Mouse (Mus musculus): ENCODE measurements around the gene Haao. TPM values are rescaled to one million over a fixed set of nuclear protein-coding genes. Genes with fewer than 3 reads are reported as not detected.

Haao gene
- polyA plus RNA-seq, 1 experiment from 2014 or later: 0.92 TPM

DNA sequence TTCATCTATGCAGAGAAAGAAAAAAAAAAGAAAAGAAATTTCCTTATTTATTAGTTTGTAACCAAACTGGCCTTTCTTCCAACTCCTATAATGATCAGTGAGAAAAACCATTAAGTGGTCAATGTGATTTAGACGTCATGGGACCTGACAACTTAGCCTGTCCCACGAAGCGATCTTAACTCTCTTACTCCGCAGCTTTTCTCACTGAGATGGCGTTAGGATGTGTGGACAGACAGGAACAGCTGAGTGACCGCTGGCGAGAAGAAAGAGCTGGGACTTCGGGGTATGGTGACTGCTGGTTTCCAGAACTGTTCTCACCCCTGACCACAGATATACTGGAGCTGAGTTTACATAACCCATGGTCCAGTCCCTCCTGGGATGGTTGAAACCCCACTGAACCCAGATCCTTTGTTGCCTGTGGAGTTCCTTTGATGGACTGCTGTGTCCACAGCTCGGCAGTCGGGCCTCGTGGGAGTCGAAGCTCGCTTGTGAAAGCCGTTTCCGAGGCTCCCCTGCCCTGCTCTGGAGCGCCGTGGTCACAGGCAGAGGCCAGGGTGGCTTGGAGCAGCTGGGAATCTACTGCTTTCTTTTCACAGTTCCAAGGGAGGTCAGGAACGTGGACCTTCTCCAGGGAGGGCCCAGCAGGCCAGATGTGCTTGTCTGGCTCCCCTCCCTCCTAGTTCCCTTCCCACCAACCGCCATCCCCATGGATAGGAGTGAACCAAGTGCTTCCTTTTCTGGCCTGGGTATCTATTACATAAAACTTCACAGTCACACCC lies 25.8 kb upstream of the Haao start:
- Histone ChIP-seq H3K4me2 (ENCODE audit: low read depth, low read length) (peak overlapping the region; percentile 34), H3K27me3 (replicated peaks; ENCODE audit: control insufficient read depth, insufficient read depth, low read length) (no peaks in the 10 kb centered on the region), H3K9ac (ENCODE audit: low read depth, low read length) (peak overlapping the region; percentile 27; the same call in 1 of the 2 replicates), H3K27ac (replicated peaks; ENCODE audit: low read depth, low read length) (peak overlapping the region; percentile 69; the same call in 1 of the 2 replicates), H3K9me3 (ENCODE audit: control insufficient read depth, low read length) (no peaks in the 10 kb centered on the region), H3K4me3 (ENCODE audit: low read depth, low read length) (no peak overlapping the region), H3K4me1 (ENCODE audit: control insufficient read depth, insufficient read depth, low read length) (no peaks in the 10 kb centered on the region), H3K36me3 (ENCODE audit: control insufficient read depth, insufficient read depth, low read length) (no peaks in the 10 kb centered on the region)
- DNase-seq (ENCODE audit: low spot score): peak; percentile 55
- WGBS: 56% methylated on average over 18 of the region's 19 CpGs
- peak; percentile 45 for ATAC-seq (ENCODE audit: low read depth)

DNA sequence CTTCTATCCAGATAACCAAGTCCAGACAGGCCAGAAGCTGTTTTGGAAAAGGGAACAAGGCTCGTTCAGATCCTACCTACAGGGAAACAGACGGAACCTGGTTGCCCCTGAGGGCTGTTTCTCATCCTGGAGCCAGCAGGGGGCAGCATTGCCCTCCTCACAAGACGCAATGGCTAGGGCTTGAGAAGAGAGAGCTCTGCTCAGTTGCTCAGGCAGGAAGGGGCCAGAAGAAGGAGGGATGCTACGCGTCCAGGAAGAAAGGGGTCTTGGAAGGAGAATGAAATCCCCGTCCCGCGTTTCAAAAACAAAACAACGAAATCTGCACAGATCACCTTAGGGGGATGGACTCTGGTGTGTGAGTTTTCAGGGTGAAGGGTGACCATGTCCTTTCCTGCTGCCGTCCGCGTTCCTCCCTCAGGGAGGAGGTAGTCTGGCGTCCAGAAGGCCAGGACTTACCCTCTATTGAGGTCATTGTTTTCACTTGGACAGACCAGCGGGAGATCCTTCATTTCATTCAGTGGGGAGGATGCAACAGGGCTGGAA lies 25.1 kb upstream of the Haao start:
- WGBS: 12% methylated on average over 14 of the region's 14 CpGs
- peak overlapping the region; percentile 34 for H3K4me2 ChIP-seq (ENCODE audit: low read depth, low read length)

GRCm38 (mm10) chr17:83871354-83871753 lies 23.6 kb upstream of the Haao start:
- no peaks in the 10 kb centered on the region for H3K27me3 ChIP-seq (replicated peaks; ENCODE audit: control insufficient read depth, insufficient read depth, low read length)
- H3K9ac ChIP-seq (ENCODE audit: low read depth, low read length): no peak overlapping the region
- 92% methylated on average over 5 of the region's 5 CpGs for WGBS
- ATAC-seq (ENCODE audit: low read depth): no peak
- H3K27ac ChIP-seq (replicated peaks; ENCODE audit: low read depth, low read length): no peak overlapping the region
- DNase-seq (ENCODE audit: low spot score): no peak
- H3K9me3 ChIP-seq (ENCODE audit: control insufficient read depth, low read length): no peaks in the 10 kb centered on the region
- H3K4me3 ChIP-seq (ENCODE audit: low read depth, low read length): no peak overlapping the region
- no peaks in the 10 kb centered on the region for H3K36me3 ChIP-seq (ENCODE audit: control insufficient read depth, insufficient read depth, low read length)
- no peak overlapping the region for H3K4me2 ChIP-seq (ENCODE audit: low read depth, low read length)
- no peaks in the 10 kb centered on the region for H3K4me1 ChIP-seq (ENCODE audit: control insufficient read depth, insufficient read depth, low read length)

More for the DNA sequence above, 25.1 kb upstream of the Haao start:
- peak overlapping the region; percentile 27; the same call in 1 of the 2 replicates for H3K9ac ChIP-seq (ENCODE audit: low read depth, low read length)
- ATAC-seq (ENCODE audit: low read depth): peak; percentile 87
- H3K27me3 ChIP-seq (replicated peaks; ENCODE audit: control insufficient read depth, insufficient read depth, low read length): no peaks in the 10 kb centered on the region
- H3K9me3 ChIP-seq (ENCODE audit: control insufficient read depth, low read length): no peaks in the 10 kb centered on the region
- no peaks in the 10 kb centered on the region for H3K4me1 ChIP-seq (ENCODE audit: control insufficient read depth, insufficient read depth, low read length)
- H3K36me3 ChIP-seq (ENCODE audit: control insufficient read depth, insufficient read depth, low read length): no peaks in the 10 kb centered on the region
- peak; percentile 95 for DNase-seq (ENCODE audit: low spot score)
- H3K27ac ChIP-seq (replicated peaks; ENCODE audit: low read depth, low read length): peak overlapping the region; percentile 69; the same call in 1 of the 2 replicates
- H3K4me3 ChIP-seq (ENCODE audit: low read depth, low read length): no peak overlapping the region

DNA sequence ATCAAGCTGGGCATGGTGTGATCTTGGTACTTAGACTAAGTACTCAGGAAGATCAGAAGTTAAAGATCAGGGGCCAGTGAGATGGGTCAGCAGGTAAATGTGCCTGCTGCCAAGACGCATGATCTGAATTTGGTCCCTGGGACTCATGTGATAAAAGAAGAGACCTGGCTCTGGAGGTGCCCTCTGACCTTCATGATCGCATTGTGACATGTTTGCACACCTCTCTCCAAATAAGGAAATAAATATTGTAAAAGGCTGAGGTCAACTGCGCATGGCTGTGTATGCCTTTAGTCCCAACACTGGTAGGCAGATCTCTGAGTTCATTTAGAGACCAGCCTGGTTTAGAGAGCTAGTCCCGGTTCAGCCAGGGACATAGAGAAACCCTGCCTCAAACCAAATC lies 22.6 kb upstream of the Haao start:
- 85% methylated on average over 4 of the region's 4 CpGs for WGBS
- no peak overlapping the region for H3K9ac ChIP-seq (ENCODE audit: low read depth, low read length)
- no peaks in the 10 kb centered on the region for H3K4me1 ChIP-seq (ENCODE audit: control insufficient read depth, insufficient read depth, low read length)
- no peak for ATAC-seq (ENCODE audit: low read depth)
- H3K36me3 ChIP-seq (ENCODE audit: control insufficient read depth, insufficient read depth, low read length): no peaks in the 10 kb centered on the region
- H3K4me2 ChIP-seq (ENCODE audit: low read depth, low read length): no peak overlapping the region
- H3K4me3 ChIP-seq (ENCODE audit: low read depth, low read length): no peak overlapping the region
- no peak for DNase-seq (ENCODE audit: low spot score)
- H3K27me3 ChIP-seq (replicated peaks; ENCODE audit: control insufficient read depth, insufficient read depth, low read length): no peaks in the 10 kb centered on the region
- no peaks in the 10 kb centered on the region for H3K9me3 ChIP-seq (ENCODE audit: control insufficient read depth, low read length)
- H3K27ac ChIP-seq (replicated peaks; ENCODE audit: low read depth, low read length): no peak overlapping the region

DNA sequence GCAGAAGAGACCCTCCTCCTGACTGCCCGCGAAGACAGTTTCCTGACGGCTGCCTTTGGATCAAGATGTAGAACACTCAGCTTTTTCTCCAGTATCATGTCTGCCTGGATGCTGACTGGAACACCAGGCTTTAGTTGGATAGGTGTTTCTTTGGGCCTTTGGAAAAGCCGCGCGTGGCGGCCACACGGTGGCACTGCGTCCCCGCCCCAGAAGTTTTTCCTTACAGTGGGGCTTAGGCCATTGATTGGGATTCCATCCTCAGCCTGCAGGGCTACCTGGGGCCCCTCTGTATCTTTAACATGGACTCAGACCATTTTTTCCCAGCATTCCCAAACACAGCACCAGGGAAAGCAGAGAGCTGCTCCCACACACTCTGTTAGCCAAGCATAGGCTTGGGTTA lies 18.8 kb upstream of the Haao start:
- no peaks in the 10 kb centered on the region for H3K27me3 ChIP-seq (replicated peaks; ENCODE audit: control insufficient read depth, insufficient read depth, low read length)
- DNase-seq (ENCODE audit: low spot score): peak; percentile 70

DNA sequence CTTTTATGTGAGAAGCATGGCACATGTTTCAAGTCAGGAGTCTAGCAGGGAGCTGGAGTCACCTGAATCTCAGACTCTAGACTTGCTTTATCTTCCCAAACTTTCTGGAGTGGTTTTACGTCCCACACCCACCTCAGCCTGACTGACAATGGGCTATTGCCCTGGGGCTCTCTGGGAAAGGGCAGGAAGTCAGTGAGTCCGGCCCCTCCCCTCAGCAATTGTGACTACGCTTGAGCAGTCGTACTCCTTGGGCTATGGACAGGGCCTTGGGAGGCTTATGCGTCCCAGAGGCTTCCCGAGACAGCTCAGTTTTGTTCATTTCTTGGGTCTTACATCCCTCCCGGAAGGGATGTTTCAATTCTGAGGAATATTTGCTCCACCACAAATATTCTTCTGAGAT lies 17.6 kb upstream of the Haao start:
- 48% methylated on average over 7 of the region's 7 CpGs for WGBS
- no peak overlapping the region for H3K4me2 ChIP-seq (ENCODE audit: low read depth, low read length)

More for the DNA sequence above, 18.8 kb upstream of the Haao start:
- no peaks in the 10 kb centered on the region for H3K9me3 ChIP-seq (ENCODE audit: control insufficient read depth, low read length)
- no peak overlapping the region for H3K4me2 ChIP-seq (ENCODE audit: low read depth, low read length)
- no peak overlapping the region for H3K4me3 ChIP-seq (ENCODE audit: low read depth, low read length)
- ATAC-seq (ENCODE audit: low read depth): no peak
- H3K9ac ChIP-seq (ENCODE audit: low read depth, low read length): no peak overlapping the region
- H3K4me1 ChIP-seq (ENCODE audit: control insufficient read depth, insufficient read depth, low read length): peaks cover 4% of the 10 kb centered on the region; the same call in 1 of the 2 replicates
- no peak overlapping the region for H3K27ac ChIP-seq (replicated peaks; ENCODE audit: low read depth, low read length)
- no peaks in the 10 kb centered on the region for H3K36me3 ChIP-seq (ENCODE audit: control insufficient read depth, insufficient read depth, low read length)
- 14% methylated on average over 10 of the region's 10 CpGs for WGBS

GRCm38 (mm10) chr17:83862134-83862881 lies 14.5 kb upstream of the Haao start:
- Histone ChIP-seq H3K27me3 (replicated peaks; ENCODE audit: control insufficient read depth, insufficient read depth, low read length) (no peaks in the 10 kb centered on the region), H3K4me1 (ENCODE audit: control insufficient read depth, insufficient read depth, low read length) (peaks cover 4% of the 10 kb centered on the region; the same call in 1 of the 2 replicates), H3K36me3 (ENCODE audit: control insufficient read depth, insufficient read depth, low read length) (no peaks in the 10 kb centered on the region), H3K27ac (replicated peaks; ENCODE audit: low read depth, low read length) (peak overlapping the region; percentile 91), H3K9me3 (ENCODE audit: control insufficient read depth, low read length) (no peaks in the 10 kb centered on the region), H3K4me3 (ENCODE audit: low read depth, low read length) (peak overlapping the region; percentile 59), H3K4me2 (ENCODE audit: low read depth, low read length) (peak overlapping the region; percentile 72), H3K9ac (ENCODE audit: low read depth, low read length) (peak overlapping the region; percentile 83)
- DNase-seq (ENCODE audit: low spot score) (peak; percentile 79), ATAC-seq (ENCODE audit: low read depth) (peak; percentile 66)
- under 1% methylated on average over 20 of the region's 27 CpGs for WGBS

More for the DNA sequence above, 17.6 kb upstream of the Haao start:
- H3K36me3 ChIP-seq (ENCODE audit: control insufficient read depth, insufficient read depth, low read length): no peaks in the 10 kb centered on the region
- ATAC-seq (ENCODE audit: low read depth) (no peak), DNase-seq (ENCODE audit: low spot score) (no peak)
- no peak overlapping the region for H3K4me3 ChIP-seq (ENCODE audit: low read depth, low read length)
- H3K27me3 ChIP-seq (replicated peaks; ENCODE audit: control insufficient read depth, insufficient read depth, low read length): no peaks in the 10 kb centered on the region
- no peak overlapping the region for H3K27ac ChIP-seq (replicated peaks; ENCODE audit: low read depth, low read length)
- H3K9me3 ChIP-seq (ENCODE audit: control insufficient read depth, low read length): no peaks in the 10 kb centered on the region
- peaks cover 4% of the 10 kb centered on the region; the same call in 1 of the 2 replicates for H3K4me1 ChIP-seq (ENCODE audit: control insufficient read depth, insufficient read depth, low read length)
- no peak overlapping the region for H3K9ac ChIP-seq (ENCODE audit: low read depth, low read length)

GRCm38 (mm10) chr17:83861444-83862133 lies 13.8 kb upstream of the Haao start:
- Histone ChIP-seq H3K4me1 (ENCODE audit: control insufficient read depth, insufficient read depth, low read length) (peaks cover 4% of the 10 kb centered on the region; the same call in 1 of the 2 replicates), H3K27ac (replicated peaks; ENCODE audit: low read depth, low read length) (peak overlapping the region; percentile 91), H3K9ac (ENCODE audit: low read depth, low read length) (peak overlapping the region; percentile 83), H3K4me3 (ENCODE audit: low read depth, low read length) (peak overlapping the region; percentile 59), H3K9me3 (ENCODE audit: control insufficient read depth, low read length) (no peaks in the 10 kb centered on the region), H3K27me3 (replicated peaks; ENCODE audit: control insufficient read depth, insufficient read depth, low read length) (no peaks in the 10 kb centered on the region), H3K36me3 (ENCODE audit: control insufficient read depth, insufficient read depth, low read length) (no peaks in the 10 kb centered on the region), H3K4me2 (ENCODE audit: low read depth, low read length) (peak overlapping the region; percentile 72)
- peak; percentile 95 for ATAC-seq (ENCODE audit: low read depth)
- under 1% methylated on average over 42 of the region's 62 CpGs for WGBS
- peak; percentile 96 for DNase-seq (ENCODE audit: low spot score)

All from embryonic facial prominence, embryonic 14.5 days (tissue).